ENCODE assay signal across 9 mouse cellular contexts in genomic region chr2:37516922-37517462, GRCm38 (mm10). TPM values are rescaled to one million over a fixed set of nuclear protein-coding genes. Genes with fewer than 3 reads are reported as not detected.
DNase-seq lines count a peak whose midpoint lies in the region; ATAC-seq lines count a peak whose summit lies in the region.
"Had no signal": no experiment of that assay in that cellular context is flagged by ENCODE, and none has a peak within 500 bp of the region (broad histone marks: within the 10 kb centered on the region; RNA-seq: fewer than 3 reads in every experiment).

No protein-coding gene starts in this region.

- no peaks in the 10 kb centered on the region for H3K27me3 ChIP-seq in heart, embryonic 16.5 days (ENCODE audit: control insufficient read depth, insufficient read depth, low read length)
- no peaks in the 10 kb centered on the region for H3K27me3 ChIP-seq in stomach, embryonic 16.5 days (ENCODE audit: control insufficient read depth, insufficient read depth, low read length)

- H3K9me3 ChIP-seq in heart, embryonic 16.5 days (replicated peaks; ENCODE audit: control insufficient read depth, low read length), result no peaks in the 10 kb centered on the region
- H3K9me3 ChIP-seq in stomach, embryonic 16.5 days (replicated peaks; ENCODE audit: control insufficient read depth, low read length), result no peaks in the 10 kb centered on the region

- H3K36me3 ChIP-seq in heart, embryonic 16.5 days (ENCODE audit: control insufficient read depth, insufficient read depth), result peaks cover 5% of the 10 kb centered on the region
- H3K36me3 ChIP-seq in stomach, embryonic 16.5 days (ENCODE audit: control insufficient read depth, insufficient read depth, low read length), result peaks cover under 1% of the 10 kb centered on the region; the same call in 1 of the 2 replicates

- H3K27ac ChIP-seq in heart, embryonic 16.5 days (ENCODE audit: low read length), result no peak overlapping the region
- H3K27ac ChIP-seq in stomach, embryonic 16.5 days (ENCODE audit: low read length), result no peak overlapping the region
- H3K27ac ChIP-seq: macrophage had no signal

- intact Hi-C loops in left cerebral cortex, postnatal 36 days (cut with DNase I), result loop anchor here (5.0 kb wide), 1 partner anchor 255 kb away; no protein-coding TSS in a partner anchor

- ATAC-seq in heart, embryonic 16.5 days (replicated peaks; ENCODE audit: extremely low read depth, insufficient read depth, low FRiP score), result no peak
- no peak; the same call in 1 of the 2 replicates for ATAC-seq in stomach, embryonic 16.5 days (ENCODE audit: insufficient read depth, low FRiP score)

- peak overlapping the region; percentile 21; the same call in 1 of the 2 replicates for H3K4me2 ChIP-seq in heart, embryonic 16.5 days (ENCODE audit: low read depth, low read length)
- 0 out of 2 replicates have a peak overlapping the region, but pooled peaks have one; percentile 3 for H3K4me2 ChIP-seq in stomach, embryonic 16.5 days (ENCODE audit: low read depth, low read length)

- H3K4me3 ChIP-seq in heart, embryonic 16.5 days (ENCODE audit: low read length), result peak overlapping the region; percentile 14; the same call in 1 of the 2 replicates
- no peak overlapping the region for H3K4me3 ChIP-seq in stomach, embryonic 16.5 days (replicated peaks; ENCODE audit: low read length)

- peaks cover 6% of the 10 kb centered on the region; the same call in 1 of the 2 replicates for H3K4me1 ChIP-seq in heart, embryonic 16.5 days (ENCODE audit: control insufficient read depth, insufficient read depth, low read length)
- H3K4me1 ChIP-seq in stomach, embryonic 16.5 days (ENCODE audit: control insufficient read depth, insufficient read depth, low read length), result peaks cover 7% of the 10 kb centered on the region; the same call in 1 of the 2 replicates

- WGBS in heart, embryonic 16.5 days, result 46% methylated on average over 4 of the region's 4 CpGs
- 39% methylated on average over 4 of the region's 4 CpGs for WGBS in stomach, embryonic 16.5 days

- no peak overlapping the region for H3K9ac ChIP-seq in heart, embryonic 16.5 days (ENCODE audit: low read length)
- H3K9ac ChIP-seq in stomach, embryonic 16.5 days (ENCODE audit: low read length), result no peak overlapping the region

- DNase-seq in heart, adult 9 months (ENCODE audit: low spot score in 2 of 2), result no peak
- DNase-seq in Muller cell, postnatal 12 days (ENCODE audit: inconsistent ontology term), result peak; percentile 11
- DNase-seq in cerebellum, postnatal 10 days, result peak; percentile 69 to 70
- peak; percentile 26 to 28 for DNase-seq in left cerebral cortex, postnatal 36 days (ENCODE audit: low spot score in 2 of 2)
- no peak for DNase-seq in adipocyte (ENCODE audit: low spot score)
- no peak for DNase-seq in adrenal gland, adult (ENCODE audit: inconsistent age in 2 of 2, low spot score in 1 of 2)

RNA-seq across cellular contexts. Expression of gene Gpr21, which starts 0.9 kb away (rescaled TPM):
- polyA plus RNA-seq in heart, embryonic 16.5 days (2015; fragmentation: Nextera tagmentation; extraction: Ambion mirVana), result 0.75 and 1.2 TPM in 2 replicates
- 1 to 10 TPM; 6.3 to 6.6 TPM for total RNA-seq in left cerebral cortex, postnatal 36 days (2021)
- polyA plus RNA-seq in stomach, embryonic 16.5 days (2015; fragmentation: Nextera tagmentation; extraction: Ambion mirVana), result 1.0 and 1.4 TPM in 2 replicates

Comparison
In these comparisons a context has a peak if more than half of its experiments do, and no peak if none do; other contexts are left out.
1. DNase-seq: peak in Muller cell, postnatal 12 days (single experiment), cerebellum, postnatal 10 days (2 of 2) and left cerebral cortex, postnatal 36 days (2 of 2); none in heart, adult 9 months (0 of 2), adipocyte (single experiment) and adrenal gland, adult (0 of 2).